Mouse (Mus musculus): ENCODE measurements at regions not wholly inside any gene's neighbourhood (a gene's known extent, or its start where the extent isn't known, plus 50 kb on each side); places are given as distances from the start of the nearest gene placed in this dataset.

DNA sequence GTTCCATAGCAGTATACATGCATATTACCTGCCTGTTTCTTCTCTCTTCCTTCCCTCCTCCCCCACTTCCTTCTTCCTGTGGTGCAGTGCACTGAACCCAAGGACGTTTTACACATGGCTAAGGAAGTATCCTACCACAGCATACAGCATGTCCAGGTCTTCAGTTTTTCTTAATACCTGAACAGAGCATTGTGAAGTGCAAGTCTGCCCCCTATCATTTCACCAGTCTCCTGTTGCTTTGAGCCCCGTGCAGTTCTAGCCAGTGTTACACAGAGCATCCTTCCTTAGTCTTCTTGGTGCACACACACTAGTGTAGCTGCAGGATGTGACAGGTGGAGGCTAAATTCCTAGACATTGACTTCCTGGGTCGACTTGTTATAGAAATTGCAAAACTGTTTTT lies 53.7 kb upstream of the Foxb1 start:
- no peak for DNase-seq

GRCm38 (mm10) chr9:69823179-69823966 lies 62.6 kb upstream of the Foxb1 start:
- no peak for DNase-seq

GRCm38 (mm10) chr9:69828428-69828827 lies 67.7 kb upstream of the Foxb1 start:
- DNase-seq, result no peak

- DNase-seq, result no peak
Observed at GRCm38 (mm10) chr9:69835396-69835795, 74.7 kb upstream of the Foxb1 start.

GRCm38 (mm10) chr9:69839198-69839597 lies 78.5 kb upstream of the Foxb1 start:
- no peak for DNase-seq

DNA sequence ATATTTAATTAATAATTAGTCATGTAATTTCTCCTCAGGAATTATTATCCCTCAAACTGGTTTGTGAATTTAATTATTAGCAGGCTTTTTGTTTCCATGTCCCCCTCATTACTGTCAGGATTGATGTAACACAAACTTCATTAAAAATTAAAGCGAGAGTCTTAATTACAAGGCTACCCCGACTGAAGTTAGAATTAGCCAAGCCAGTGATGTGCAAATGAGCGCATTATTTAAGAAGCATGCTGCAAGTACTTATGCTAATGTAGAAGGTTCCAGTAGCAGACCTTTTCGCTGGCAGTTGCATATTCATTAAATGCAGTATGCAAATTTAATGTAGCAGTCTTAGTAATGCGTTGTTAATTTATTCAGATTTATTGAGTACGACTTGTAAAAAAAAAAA lies 84.0 kb upstream of the Foxb1 start:
- DNase-seq, result no peak

DNA sequence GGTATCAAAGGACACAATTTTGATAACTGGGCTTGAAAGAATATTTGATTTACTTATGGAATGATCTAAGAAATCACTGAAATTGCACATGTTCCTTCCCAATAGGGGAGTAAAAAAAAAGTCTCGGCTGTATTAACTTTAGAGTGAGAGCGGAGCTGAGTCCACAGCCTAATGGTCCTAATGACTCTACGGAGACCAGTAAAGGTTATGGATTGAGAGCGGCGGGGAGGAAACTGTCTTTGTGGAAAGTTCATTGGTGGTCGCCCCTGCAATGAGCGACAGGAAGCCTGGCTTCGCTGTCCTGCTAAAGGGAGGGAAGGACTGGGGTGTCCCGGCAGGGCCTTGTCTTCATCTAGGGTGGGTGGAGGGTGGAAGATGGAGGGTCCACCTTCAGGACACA lies 84.5 kb upstream of the Foxb1 start:
- no peak for DNase-seq

GRCm38 (mm10) chr9:69856621-69857020 lies 95.9 kb upstream of the Foxb1 start:
- peak; percentile 9 for DNase-seq

- DNase-seq, result no peak
Observed at GRCm38 (mm10) chr9:69858619-69859018, 97.9 kb upstream of the Foxb1 start.

DNA sequence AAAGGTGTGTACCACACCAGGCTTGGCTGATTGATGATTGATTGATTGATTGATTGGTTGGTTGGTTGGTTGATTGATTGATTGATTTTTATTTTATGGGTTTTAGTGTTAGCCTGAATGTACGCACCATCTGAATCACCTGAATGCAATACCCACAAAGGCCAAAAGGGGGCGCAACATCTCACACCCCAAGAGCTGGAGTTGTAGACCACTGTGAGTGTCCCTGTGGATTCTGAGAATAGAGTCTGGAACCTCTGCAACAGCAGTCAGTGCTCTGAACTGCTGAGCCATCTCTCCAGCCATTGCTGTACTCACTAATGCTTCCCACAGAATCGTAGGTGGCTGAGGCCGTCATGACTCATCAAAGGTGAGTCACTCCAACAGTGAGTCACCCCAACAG lies 109.4 kb upstream of the Foxb1 start:
- no peak for DNase-seq

DNA sequence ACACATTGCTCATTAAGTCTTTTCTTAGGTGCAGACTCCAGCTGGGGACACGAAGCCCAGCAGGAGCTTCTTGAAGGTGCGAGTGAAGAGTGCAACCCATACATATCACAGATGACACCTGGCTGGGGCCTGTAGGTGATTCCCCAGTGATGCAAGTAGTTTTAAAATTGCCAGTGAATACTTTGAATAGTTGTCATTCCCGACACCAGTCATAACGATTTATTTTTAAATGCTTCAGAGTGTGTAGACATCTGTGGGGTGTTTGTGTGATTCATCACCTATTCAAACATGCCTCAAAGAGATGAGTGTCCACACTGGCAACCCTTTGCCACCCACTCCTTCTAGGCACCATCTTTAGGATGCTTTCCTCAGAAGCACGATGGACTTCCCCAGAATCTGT lies 102.9 kb upstream of the Bnip2 start:
- DNase-seq, result no peak

GRCm38 (mm10) chr9:69898016-69898415 lies 91.2 kb upstream of the Bnip2 start:
- DNase-seq, result no peak

DNA sequence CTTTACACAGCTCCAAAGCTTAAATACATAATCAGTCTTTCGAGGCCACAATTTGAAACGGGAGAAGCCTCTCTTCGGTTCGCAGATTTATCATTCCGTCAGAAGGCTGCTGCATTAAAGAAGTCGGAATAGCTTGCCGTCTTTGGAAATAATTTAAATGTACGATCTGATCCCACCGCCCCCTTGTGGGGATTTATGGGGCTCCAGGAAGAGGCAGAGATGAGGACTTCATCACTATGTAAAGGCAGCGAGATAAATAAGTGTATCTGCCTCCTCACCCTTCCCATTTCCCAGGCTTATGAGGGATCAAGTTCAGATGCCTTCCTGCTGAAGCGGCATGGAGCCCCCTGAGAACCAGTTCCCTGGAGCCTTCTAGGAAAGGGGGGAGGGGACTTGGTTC lies 89.9 kb upstream of the Bnip2 start:
- DNase-seq, result no peak

DNA sequence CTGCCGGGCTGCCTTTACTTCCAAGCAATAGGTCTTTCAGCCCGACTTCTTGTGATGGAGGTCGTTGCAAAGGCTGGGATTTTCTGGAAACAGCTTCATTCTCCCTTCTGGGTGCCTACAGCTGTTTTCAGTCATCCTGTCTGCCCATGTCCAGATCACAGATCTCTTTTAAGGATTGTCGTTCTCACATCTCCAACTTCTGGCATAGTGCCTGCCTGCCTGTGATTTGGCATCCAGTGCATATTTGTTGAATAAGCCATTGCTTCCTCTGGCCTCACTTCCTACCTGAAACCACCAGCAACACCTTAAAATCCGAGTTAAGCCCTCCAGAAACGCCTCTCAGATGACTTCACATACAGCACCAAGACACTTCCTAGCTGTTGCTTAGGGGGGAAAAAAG lies 88.4 kb upstream of the Bnip2 start:
- no peak for DNase-seq

DNA sequence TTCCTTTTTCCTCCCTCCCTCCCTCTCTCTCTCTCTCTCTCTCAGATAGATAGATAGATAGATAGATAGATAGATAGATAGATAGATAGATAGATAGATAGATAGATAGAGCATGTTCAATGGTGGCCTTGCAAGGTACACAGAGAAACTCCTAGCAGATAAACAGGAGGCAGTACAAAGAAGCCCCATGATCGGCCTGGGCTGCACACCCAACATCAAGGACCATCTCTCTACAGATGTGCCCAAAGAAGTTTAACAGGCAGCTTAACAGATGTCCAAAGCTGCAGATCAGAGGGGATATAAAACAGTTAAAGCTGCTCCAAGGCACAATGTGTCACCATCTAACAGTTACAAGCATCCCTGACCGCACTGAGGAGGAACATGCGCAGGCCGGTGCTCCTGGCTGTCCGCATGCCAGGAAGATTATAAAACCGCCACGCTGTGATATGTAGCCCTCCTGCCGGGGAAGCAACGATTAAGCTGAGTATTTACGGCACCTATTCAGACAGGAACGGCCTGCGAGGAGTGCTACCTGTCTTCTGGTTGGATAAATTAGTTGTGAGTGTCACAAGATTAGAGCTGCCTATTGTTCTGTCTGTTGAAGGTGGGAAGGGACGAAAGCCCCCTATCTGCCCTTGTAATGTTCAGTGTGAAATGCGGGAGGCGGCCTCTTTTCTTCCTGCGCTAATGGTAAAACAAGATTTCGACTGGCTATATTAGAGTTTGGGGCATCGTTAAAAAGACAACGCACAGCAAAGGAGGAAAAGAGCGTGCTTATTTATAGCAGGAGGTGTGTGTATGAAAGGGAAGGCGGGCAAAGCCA lies 81.9 kb upstream of the Bnip2 start:
- no peak for DNase-seq

DNA sequence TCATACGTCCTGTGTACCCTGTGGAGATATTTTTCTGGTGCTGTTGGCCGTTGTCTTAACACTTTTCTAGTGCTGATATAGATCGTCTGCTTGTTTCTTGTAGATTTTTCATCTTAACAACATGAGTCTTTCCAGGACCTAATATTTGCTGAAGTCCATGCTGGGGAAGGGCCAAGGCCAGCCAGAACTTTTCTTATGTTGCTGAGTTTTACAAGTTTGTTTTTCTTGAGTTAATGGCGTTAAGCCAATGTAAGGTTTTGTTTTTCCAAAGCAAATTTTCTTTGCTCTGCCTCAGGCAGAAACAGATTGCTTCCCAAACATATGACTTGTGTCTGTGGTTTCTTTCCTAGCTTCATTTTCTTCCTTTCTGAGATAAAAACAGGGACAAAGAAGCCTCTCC lies 78.6 kb upstream of the Bnip2 start:
- no peak for DNase-seq

DNA sequence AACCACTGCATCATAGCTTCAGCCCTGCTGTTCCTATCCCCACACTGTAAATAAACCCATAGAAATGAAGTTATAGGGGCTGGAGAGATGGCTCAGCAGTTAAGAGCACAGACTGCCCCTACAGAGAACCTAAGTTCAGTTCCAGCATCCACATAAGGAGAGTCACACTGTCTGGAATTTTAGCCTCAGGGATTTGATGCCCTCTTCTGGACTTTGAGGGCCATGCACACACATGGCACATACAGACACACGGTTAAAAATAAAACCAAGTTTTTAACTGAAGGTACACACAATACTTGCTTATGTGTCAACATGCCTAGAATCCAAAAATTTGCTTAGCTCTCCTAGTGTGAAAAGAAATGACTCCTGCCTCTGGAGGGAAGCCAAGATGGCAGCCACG lies 61.1 kb upstream of the Bnip2 start:
- DNase-seq, result no peak

- no peak for DNase-seq
Observed at GRCm38 (mm10) chr9:69937863-69938262, 51.4 kb upstream of the Bnip2 start.
